Mouse (Mus musculus) heart, adult 2 months (tissue): ENCODE results near the gene Gm609. TPM values are rescaled to one million over a fixed set of nuclear protein-coding genes. Genes with fewer than 3 reads are reported as not detected.
"Not testable (repeated sequence)": the region's sequence is repeated elsewhere in the genome, so short reads cannot be mapped to it uniquely, and the experiment has no call there.

ENCODE experiments used
- DNase-seq, 2 experiments: peaks; one replicate each; pipeline ENCODE4 v3.0.0; 2021
- H3K27ac ChIP-seq: fragments of 200-600 bp; 2 replicates; pipeline ENCODE4 v1.8.1; 2022
- H3K27me3 ChIP-seq: fragments of 200-500 bp; 2 replicates; pipeline ENCODE4 v1.6.1; 2012; ENCODE audit warnings: mild to moderate bottlenecking, low read length, inconsistent platforms, mixed read lengths; ENCODE audit not compliant: control insufficient read depth, insufficient read depth
- H3K36me3 ChIP-seq: fragments of 200-500 bp; 2 replicates; pipeline ENCODE4 v1.6.1; 2012; ENCODE audit warnings: low read length, inconsistent platforms; ENCODE audit not compliant: control insufficient read depth, insufficient read depth
- H3K4me1 ChIP-seq: fragments of 200-500 bp; 2 replicates; pipeline ENCODE4 v1.6.1; 2011; ENCODE audit warnings: low read length; ENCODE audit not compliant: control insufficient read depth, insufficient read depth
- H3K4me3 ChIP-seq: fragments of 200-600 bp; 2 replicates; pipeline ENCODE4 v1.8.1; 2022
- H3K79me2 ChIP-seq: fragments of 200-500 bp; replicated peaks from 2 replicates; pipeline ENCODE4 v1.6.1; 2012; ENCODE audit warnings: mild to moderate bottlenecking, inconsistent platforms, low read length, moderate library complexity, mixed read lengths; ENCODE audit not compliant: control insufficient read depth, insufficient read depth
- H3K9ac ChIP-seq: fragments of 200-500 bp; 2 replicates; pipeline ENCODE4 v1.6.1; 2012; ENCODE audit warnings: low read depth, mild to moderate bottlenecking, control low read depth, inconsistent platforms, low read length, mixed read lengths
- CTCF ChIP-seq: fragments of 200-600 bp; IDR thresholded peaks from 2 replicates; pipeline ENCODE4 v1.8.1; 2022; ENCODE audit warnings: antibody characterized with exemption, mild to moderate bottlenecking, moderate library complexity
- EP300 ChIP-seq: fragments of 200-500 bp; IDR thresholded peaks from 2 replicates; pipeline ENCODE4 v1.6.1; 2011; ENCODE audit warnings: low read depth, low read length, control low read depth; ENCODE audit not compliant: insufficient read depth
- POLR2A ChIP-seq: fragments of 200-500 bp; IDR thresholded peaks from 2 replicates; pipeline ENCODE4 v1.6.1; 2011; ENCODE audit warnings: mild to moderate bottlenecking, low read depth, low read length, control low read depth; ENCODE audit not compliant: insufficient read depth
- WGBS: fragments of 180-500 bp; shearing (Covaris S2); methylation state at CpG from one replicate; pipeline ENCODE4 v1.1.7; 2018; 5-methylcytosine and 5-hydroxymethylcytosine counted together
- intact Hi-C: fragments of 180-260 bp; cut with DNase I; formaldehyde crosslinking; loops from one replicate; pipeline ENCODE4 v1.15.1; 2025
- long read RNA-seq: library from polyadenylated mRNA; stranded (forward); transcript quantifications from one replicate; pipeline ENCODE4 v2.0.0, GENCODE M21; 2021
- polyA plus RNA-seq: library from polyadenylated mRNA; depleted of rRNA; stranded (reverse); fragments of >200 nt; gene quantifications from 2 replicates; pipeline ENCODE4 v1.2.3, GENCODE M21; 2012; rRNA removed
- total RNA-seq, 2 experiments: library from RNA; stranded (reverse); gene quantifications; 2 replicates each; pipeline ENCODE4 v1.2.3; 2021

The Gm609 gene
- total RNA-seq = not detected
- polyA plus RNA-seq = not detected in 2 replicates
- long read RNA-seq = 0 reads

- Histone ChIP-seq H3K79me2 (no peaks in the 10 kb centered on the region), H3K27ac (no peak within 1 kb of the TSS), H3K4me3 (no peak within 1 kb of the TSS), H3K36me3 (no peaks in the 10 kb centered on the region), H3K4me1 (no peaks in the 10 kb centered on the region), H3K9ac (no peak within 1 kb of the TSS), H3K27me3 (no peaks in the 10 kb centered on the region)
- 84% methylated on average over 5 of the region's 5 CpGs for WGBS
- intact Hi-C loops = no loop called here
- no peak for TF ChIP-seq CTCF
- TF ChIP-seq EP300 = no peak
- TF ChIP-seq POLR2A = no peak
- DNase-seq = no peak
Observed at GRCm38 (mm10) chr16:45492927-45493326, at the start of gene Gm609. Gene Gm609, minus strand, starts transcription at chr16:45492969.

- intact Hi-C loops = no loop called here
- DNase-seq = no peak
- TF ChIP-seq POLR2A (no peak), EP300 (no peak), CTCF (no peak)
- no peak overlapping the region for H3K4me3 ChIP-seq
- H3K4me1 ChIP-seq = no peaks in the 10 kb centered on the region
- no peaks in the 10 kb centered on the region for H3K36me3 ChIP-seq
- H3K27ac ChIP-seq = no peak overlapping the region
- H3K79me2 ChIP-seq = no peaks in the 10 kb centered on the region
- H3K9ac ChIP-seq = no peak overlapping the region
- no peaks in the 10 kb centered on the region for H3K27me3 ChIP-seq
Observed at GRCm38 (mm10) chr16:45542108-45542507, 49.3 kb upstream of the Gm609 start.

GRCm38 (mm10) chr16:45538342-45538741 lies 45.6 kb upstream of the Gm609 start:
- H3K9ac ChIP-seq, intact Hi-C loops, H3K36me3 ChIP-seq, H3K27me3 ChIP-seq, H3K4me3 ChIP-seq, H3K27ac ChIP-seq, H3K79me2 ChIP-seq, DNase-seq, H3K4me1 ChIP-seq: not testable (repeated sequence)
- WGBS = 38% methylated on average over 1 of the region's 1 CpGs

GRCm38 (mm10) chr16:45535009-45535408 lies 42.2 kb upstream of the Gm609 start, which contains the start of gene Slc9c1:
Gene Slc9c1, plus strand, starts transcription at chr16:45535309.
- TF ChIP-seq EP300 (no peak), POLR2A (no peak), CTCF (no peak)
- Histone ChIP-seq H3K27me3 (no peaks in the 10 kb centered on the region), H3K79me2 (no peaks in the 10 kb centered on the region), H3K27ac (no peak within 1 kb of the TSS), H3K9ac (no peak within 1 kb of the TSS), H3K4me3 (no peak within 1 kb of the TSS), H3K36me3 (no peaks in the 10 kb centered on the region), H3K4me1 (no peaks in the 10 kb centered on the region)
- intact Hi-C loops = no loop called here
- DNase-seq = no peak
- 91% methylated on average over 5 of the region's 5 CpGs for WGBS

GRCm38 (mm10) chr16:45531950-45532349 lies 39.2 kb upstream of the Gm609 start, which contains the start of gene Gm17783:
Gene Gm17783, minus strand, starts transcription at chr16:45532050.
- Histone ChIP-seq H3K4me3 (no peak within 1 kb of the TSS), H3K4me1 (no peaks in the 10 kb centered on the region), H3K9ac (no peak within 1 kb of the TSS), H3K36me3 (no peaks in the 10 kb centered on the region), H3K79me2 (no peaks in the 10 kb centered on the region), H3K27me3 (no peaks in the 10 kb centered on the region), H3K27ac (no peak within 1 kb of the TSS)
- WGBS = 71% methylated on average over 4 of the region's 4 CpGs
- intact Hi-C loops = no loop called here
- DNase-seq = no peak
- TF ChIP-seq CTCF = no peak
- TF ChIP-seq EP300 = no peak

- 67% methylated on average over 5 of the region's 5 CpGs for WGBS
- Histone ChIP-seq H3K36me3 (no peaks in the 10 kb centered on the region), H3K27me3 (no peaks in the 10 kb centered on the region), H3K4me3 (no peak overlapping the region), H3K9ac (no peak overlapping the region), H3K4me1 (no peaks in the 10 kb centered on the region), H3K79me2 (no peaks in the 10 kb centered on the region), H3K27ac (no peak overlapping the region)
- no peak for DNase-seq
- no peak for TF ChIP-seq CTCF
- TF ChIP-seq POLR2A = no peak
- intact Hi-C loops = no loop called here
Observed at GRCm38 (mm10) chr16:45525551-45525950, 32.8 kb upstream of the Gm609 start.
